Mouse (Mus musculus) lung, postnatal 0 days (tissue): ENCODE measurements at regions not wholly inside any gene's neighbourhood (a gene's known extent, or its start where the extent isn't known, plus 50 kb on each side); places are given as distances from the start of the nearest gene placed in this dataset.

Experiments
- CTCF ChIP-seq: IDR thresholded peaks from 2 replicates; pipeline ENCODE4 v1.5.1; 2016; ENCODE audit warnings: antibody characterized with exemption, mild to moderate bottlenecking
- EP300 ChIP-seq: IDR thresholded peaks from 2 replicates; pipeline ENCODE4 v1.6.1; 2016; ENCODE audit warnings: antibody characterized with exemption, mild to moderate bottlenecking, control low read depth

DNA sequence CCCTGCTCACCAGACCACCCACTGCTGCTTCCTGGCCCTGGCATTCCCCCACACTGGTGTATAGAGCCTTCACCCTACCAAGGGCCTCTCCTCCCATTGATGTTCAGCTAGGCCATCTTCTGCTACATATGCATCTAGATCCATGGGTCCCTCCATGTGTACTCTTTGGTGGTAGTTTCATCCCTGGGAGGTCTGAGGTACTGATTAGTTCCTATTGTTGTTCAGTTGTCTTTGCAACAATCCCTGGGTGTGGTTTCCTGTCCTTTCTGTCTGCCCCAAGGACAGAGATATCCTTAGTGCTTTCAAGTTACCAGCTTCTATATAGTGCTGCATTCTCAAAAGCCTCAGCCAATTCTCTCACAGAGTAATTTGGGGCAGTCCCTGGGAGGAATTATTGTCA lies 440.1 kb upstream of the Apob start:
- TF ChIP-seq CTCF (no peak), EP300 (no peak)
